Mouse (Mus musculus): ENCODE data around the gene Cx3cr1. TPM values are rescaled to one million over a fixed set of nuclear protein-coding genes. Genes with fewer than 3 reads are reported as not detected.

Gene Cx3cr1
- polyA plus RNA-seq, 1 experiment from 2014 or later: 2.7 TPM

DNA sequence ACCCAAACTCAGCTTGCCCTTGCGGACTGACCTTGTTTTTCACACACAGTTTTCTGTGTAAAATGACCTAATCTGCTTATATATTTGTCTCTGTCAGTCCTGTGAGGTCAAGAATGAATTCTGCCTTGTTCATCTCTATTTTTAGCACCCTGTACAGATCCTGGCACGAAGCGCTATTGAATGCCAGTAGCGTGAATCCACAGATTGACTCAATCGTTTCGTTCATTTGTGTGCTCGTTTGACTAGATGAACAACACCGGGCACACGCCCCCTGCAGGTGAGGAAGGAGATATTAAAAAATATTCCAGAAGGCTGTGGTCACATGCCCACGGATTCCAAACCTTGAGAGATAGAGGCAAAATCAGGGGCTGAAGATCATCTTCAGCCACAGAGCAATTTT, 58.1 kb downstream of the Cx3cr1 start:
- 2% methylated on average over 10 of the region's 10 CpGs for WGBS (ENCODE audit: insufficient replicate concordance)
- H3K9me3 ChIP-seq (replicated peaks): no peaks in the 10 kb centered on the region
- H3K36me3 ChIP-seq (replicated peaks): no peaks in the 10 kb centered on the region
- peaks cover 23% of the 10 kb centered on the region for H3K4me1 ChIP-seq (replicated peaks)
- peak overlapping the region; percentile 40 for H3K4me3 ChIP-seq (replicated peaks)
- peak; percentile 26; the same call in 1 of the 2 replicates for ATAC-seq (ENCODE audit: insufficient read depth)
- H3K27ac ChIP-seq (replicated peaks): no peak overlapping the region
- peak overlapping the region; percentile 72 for H3K4me2 ChIP-seq
- H3K9ac ChIP-seq: no peak overlapping the region
- peaks cover 13% of the 10 kb centered on the region for H3K27me3 ChIP-seq

GRCm38 (mm10) chr9:120010781-120011511, 58.7 kb downstream of the Cx3cr1 start:
- H3K9ac ChIP-seq: 0 out of 2 replicates have a peak overlapping the region, but pooled peaks have one; percentile 20
- H3K27ac ChIP-seq (replicated peaks): peak overlapping the region; percentile 29; the same call in 1 of the 2 replicates
- WGBS (ENCODE audit: insufficient replicate concordance): 3% methylated on average over 57 of the region's 60 CpGs
- peak overlapping the region; percentile 40 for H3K4me3 ChIP-seq (replicated peaks)
- peak; percentile 84 for ATAC-seq (ENCODE audit: insufficient read depth)
- H3K9me3 ChIP-seq (replicated peaks): no peaks in the 10 kb centered on the region
- H3K4me1 ChIP-seq (replicated peaks): peaks cover 23% of the 10 kb centered on the region
- no peaks in the 10 kb centered on the region for H3K36me3 ChIP-seq (replicated peaks)
- H3K4me2 ChIP-seq: peak overlapping the region; percentile 72
- H3K27me3 ChIP-seq: peaks cover 13% of the 10 kb centered on the region

- WGBS (ENCODE audit: insufficient replicate concordance): 70% methylated on average over 3 of the region's 3 CpGs
- ATAC-seq (ENCODE audit: insufficient read depth): no peak
- no peak overlapping the region for H3K27ac ChIP-seq (replicated peaks)
Observed at GRCm38 (mm10) chr9:120009871-120010270, 59.8 kb downstream of the Cx3cr1 start.

DNA sequence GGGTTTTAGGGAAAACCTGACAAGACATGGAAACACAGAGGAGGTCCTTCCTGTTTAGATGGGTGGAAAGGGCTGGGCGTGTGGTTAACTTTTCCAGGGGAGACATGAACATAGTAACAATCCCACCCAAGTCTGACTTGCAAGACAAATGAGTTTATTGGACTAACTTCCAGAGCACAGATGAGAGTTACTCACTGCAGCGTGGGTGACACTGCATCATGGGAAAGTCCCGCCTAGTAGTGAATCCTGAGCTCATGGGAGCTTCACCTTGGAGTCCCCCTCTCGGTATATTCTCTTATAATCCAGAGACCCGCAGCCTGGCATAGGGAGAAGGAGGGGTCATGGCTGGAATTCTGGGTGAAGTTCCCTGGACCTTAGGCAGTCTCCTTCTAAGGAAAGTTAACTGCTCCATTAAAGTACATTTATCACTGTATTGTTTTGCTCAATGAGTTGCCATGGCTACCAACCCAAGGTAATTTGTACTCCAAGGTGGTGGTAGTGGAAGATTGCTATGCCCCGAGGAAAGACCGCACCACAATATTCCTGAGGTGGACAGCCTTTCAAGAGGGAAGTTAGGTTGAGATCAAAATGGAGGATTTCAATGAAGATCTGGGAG, 60.3 kb downstream of the Cx3cr1 start:
- Histone ChIP-seq H3K4me2 (no peak overlapping the region), H3K4me1 (replicated peaks) (peaks cover 23% of the 10 kb centered on the region), H3K9ac (no peak overlapping the region), H3K4me3 (replicated peaks) (no peak overlapping the region), H3K27me3 (peaks cover 13% of the 10 kb centered on the region), H3K36me3 (replicated peaks) (no peaks in the 10 kb centered on the region), H3K9me3 (replicated peaks) (no peaks in the 10 kb centered on the region), H3K27ac (replicated peaks) (no peak overlapping the region)
- ATAC-seq (ENCODE audit: insufficient read depth): no peak
- WGBS (ENCODE audit: insufficient replicate concordance): 60% methylated on average over 7 of the region's 7 CpGs

More at GRCm38 (mm10) chr9:120009871-120010270, 59.8 kb downstream of the Cx3cr1 start:
- H3K9me3 ChIP-seq (replicated peaks): no peaks in the 10 kb centered on the region
- no peaks in the 10 kb centered on the region for H3K36me3 ChIP-seq (replicated peaks)
- H3K9ac ChIP-seq: no peak overlapping the region
- peaks cover 13% of the 10 kb centered on the region for H3K27me3 ChIP-seq
- no peak overlapping the region for H3K4me3 ChIP-seq (replicated peaks)
- peaks cover 23% of the 10 kb centered on the region for H3K4me1 ChIP-seq (replicated peaks)
- no peak overlapping the region for H3K4me2 ChIP-seq

GRCm38 (mm10) chr9:120007833-120008232, 61.8 kb downstream of the Cx3cr1 start:
- H3K9ac ChIP-seq: no peak overlapping the region
- 72% methylated on average over 1 of the region's 1 CpGs for WGBS (ENCODE audit: insufficient replicate concordance)
- no peak overlapping the region for H3K4me3 ChIP-seq (replicated peaks)
- no peak for ATAC-seq (ENCODE audit: insufficient read depth)
- H3K27me3 ChIP-seq: peaks cover 13% of the 10 kb centered on the region
- H3K27ac ChIP-seq (replicated peaks): no peak overlapping the region
- no peaks in the 10 kb centered on the region for H3K36me3 ChIP-seq (replicated peaks)
- no peak overlapping the region for H3K4me2 ChIP-seq
- H3K4me1 ChIP-seq (replicated peaks): peaks cover 17% of the 10 kb centered on the region
- H3K9me3 ChIP-seq (replicated peaks): no peaks in the 10 kb centered on the region

DNA sequence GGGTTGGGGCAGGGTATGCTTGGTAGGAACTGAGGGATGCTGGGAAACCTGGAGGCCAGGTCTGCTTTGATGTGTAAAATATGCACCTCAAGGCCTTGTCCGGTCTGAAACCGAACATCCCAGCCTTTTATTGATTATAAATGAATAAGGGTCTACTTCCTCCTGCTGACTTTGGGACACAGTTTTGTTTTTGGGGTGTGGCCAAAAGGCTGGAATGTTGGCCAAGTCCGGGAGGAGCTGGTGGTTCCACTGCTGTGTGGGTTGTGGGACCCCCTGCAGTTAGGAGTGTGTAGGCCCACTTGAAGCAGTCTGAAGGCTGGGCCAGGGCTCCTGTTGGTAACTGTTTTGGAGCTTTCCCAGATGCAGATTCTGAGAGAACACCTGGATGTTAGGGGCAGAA, 63.7 kb downstream of the Cx3cr1 start:
- no peak for ATAC-seq (ENCODE audit: insufficient read depth)
- no peak overlapping the region for H3K9ac ChIP-seq
- WGBS (ENCODE audit: insufficient replicate concordance): 68% methylated on average over 3 of the region's 3 CpGs

DNA sequence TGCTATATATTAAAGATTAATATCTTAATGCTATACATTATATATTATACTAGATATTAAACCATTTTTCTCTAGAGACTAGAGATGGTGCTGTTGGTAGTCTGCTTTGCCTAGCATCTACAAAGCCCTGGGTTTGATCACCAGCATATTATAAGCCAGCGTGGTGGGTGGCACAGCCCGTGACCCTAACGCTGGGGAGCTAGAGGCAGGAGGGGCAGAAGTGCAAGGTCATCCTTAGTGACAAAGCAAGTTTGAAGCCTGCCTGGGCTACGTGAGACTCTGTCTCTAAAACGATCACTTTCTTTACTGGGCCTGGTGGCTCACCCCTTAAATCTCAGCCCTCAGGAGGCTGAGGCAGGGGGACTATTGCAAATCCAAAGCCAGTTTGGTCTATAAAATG, 66.8 kb downstream of the Cx3cr1 start:
- no peak overlapping the region for H3K9ac ChIP-seq
- no peaks in the 10 kb centered on the region; the same call in 1 of the 2 replicates for H3K27me3 ChIP-seq
- 41% methylated on average over 5 of the region's 5 CpGs for WGBS (ENCODE audit: insufficient replicate concordance)
- no peak for ATAC-seq (ENCODE audit: insufficient read depth)
- no peaks in the 10 kb centered on the region for H3K9me3 ChIP-seq (replicated peaks)
- H3K4me2 ChIP-seq: no peak overlapping the region
- no peak overlapping the region for H3K27ac ChIP-seq (replicated peaks)
- H3K4me1 ChIP-seq (replicated peaks): peaks cover 28% of the 10 kb centered on the region
- H3K4me3 ChIP-seq (replicated peaks): no peak overlapping the region
- H3K36me3 ChIP-seq (replicated peaks): no peaks in the 10 kb centered on the region

More for the DNA sequence above, 63.7 kb downstream of the Cx3cr1 start:
- Histone ChIP-seq H3K4me3 (replicated peaks) (no peak overlapping the region), H3K27ac (replicated peaks) (no peak overlapping the region), H3K36me3 (replicated peaks) (no peaks in the 10 kb centered on the region), H3K27me3 (peaks cover 8% of the 10 kb centered on the region; the same call in 1 of the 2 replicates), H3K4me2 (no peak overlapping the region), H3K4me1 (replicated peaks) (peaks cover 27% of the 10 kb centered on the region), H3K9me3 (replicated peaks) (no peaks in the 10 kb centered on the region)

- Histone ChIP-seq H3K4me1 (replicated peaks) (peaks cover 28% of the 10 kb centered on the region), H3K4me2 (peak overlapping the region; percentile 71), H3K27me3 (no peaks in the 10 kb centered on the region; the same call in 1 of the 2 replicates), H3K9ac (peak overlapping the region; percentile 45), H3K27ac (replicated peaks) (peak overlapping the region; percentile 65), H3K4me3 (replicated peaks) (peak overlapping the region; percentile 54), H3K9me3 (replicated peaks) (no peaks in the 10 kb centered on the region), H3K36me3 (replicated peaks) (no peaks in the 10 kb centered on the region)
- WGBS (ENCODE audit: insufficient replicate concordance): 8% methylated on average over 31 of the region's 31 CpGs
- peak; percentile 83 for ATAC-seq (ENCODE audit: insufficient read depth)
Observed at GRCm38 (mm10) chr9:120001945-120002725, 67.5 kb downstream of the Cx3cr1 start.

DNA sequence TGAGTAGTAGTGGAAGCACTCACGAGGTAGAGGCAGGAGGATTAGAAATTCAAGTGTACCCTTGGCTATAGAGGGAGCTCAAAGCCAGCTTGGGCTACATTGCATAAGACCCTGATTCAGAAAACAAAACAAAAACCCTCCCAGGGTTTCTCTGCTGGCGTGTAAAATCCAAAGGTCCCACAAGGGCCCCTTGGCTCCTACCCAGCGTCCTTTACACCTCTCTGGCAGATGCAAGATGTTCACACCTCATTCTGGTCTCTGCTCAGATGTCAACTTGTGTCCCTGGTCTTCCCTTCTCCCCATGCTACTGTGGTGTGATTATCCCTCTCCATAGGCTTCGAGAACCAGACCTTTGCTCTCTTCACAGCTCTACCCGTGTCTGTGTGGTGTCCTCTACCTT, 68.9 kb downstream of the Cx3cr1 start:
- Histone ChIP-seq H3K9ac (no peak overlapping the region), H3K9me3 (replicated peaks) (no peaks in the 10 kb centered on the region), H3K4me2 (no peak overlapping the region), H3K4me3 (replicated peaks) (no peak overlapping the region), H3K36me3 (replicated peaks) (no peaks in the 10 kb centered on the region), H3K27ac (replicated peaks) (no peak overlapping the region), H3K4me1 (replicated peaks) (peaks cover 28% of the 10 kb centered on the region), H3K27me3 (no peaks in the 10 kb centered on the region; the same call in 1 of the 2 replicates)
- no peak for ATAC-seq (ENCODE audit: insufficient read depth)
- 49% methylated on average over 5 of the region's 5 CpGs for WGBS (ENCODE audit: insufficient replicate concordance)

- no peak overlapping the region for H3K9ac ChIP-seq
Observed at GRCm38 (mm10) chr9:119999636-120000035, 70.0 kb downstream of the Cx3cr1 start.

GRCm38 (mm10) chr9:119998776-119999175, 70.9 kb downstream of the Cx3cr1 start:
- Histone ChIP-seq H3K4me2 (no peak overlapping the region), H3K27ac (replicated peaks) (no peak overlapping the region), H3K9me3 (replicated peaks) (no peaks in the 10 kb centered on the region), H3K36me3 (replicated peaks) (no peaks in the 10 kb centered on the region), H3K4me1 (replicated peaks) (peaks cover 28% of the 10 kb centered on the region), H3K27me3 (no peaks in the 10 kb centered on the region; the same call in 1 of the 2 replicates), H3K9ac (no peak overlapping the region), H3K4me3 (replicated peaks) (no peak overlapping the region)
- 62% methylated on average over 1 of the region's 1 CpGs for WGBS (ENCODE audit: insufficient replicate concordance)
- ATAC-seq (ENCODE audit: insufficient read depth): no peak

More at GRCm38 (mm10) chr9:119999636-120000035, 70.0 kb downstream of the Cx3cr1 start:
- H3K4me1 ChIP-seq (replicated peaks): peaks cover 28% of the 10 kb centered on the region
- no peaks in the 10 kb centered on the region for H3K36me3 ChIP-seq (replicated peaks)
- no peak overlapping the region for H3K4me3 ChIP-seq (replicated peaks)
- no peak overlapping the region for H3K4me2 ChIP-seq
- no peaks in the 10 kb centered on the region for H3K9me3 ChIP-seq (replicated peaks)
- H3K27me3 ChIP-seq: no peaks in the 10 kb centered on the region; the same call in 1 of the 2 replicates
- H3K27ac ChIP-seq (replicated peaks): no peak overlapping the region
- no peak for ATAC-seq (ENCODE audit: insufficient read depth)
- 62% methylated on average over 6 of the region's 6 CpGs for WGBS (ENCODE audit: insufficient replicate concordance)
